Mouse (Mus musculus) embryo, embryonic 10.5 days (tissue): ENCODE measurements around the gene Echs1.
"Not testable (repeated sequence)": the region's sequence is repeated elsewhere in the genome, so short reads cannot be mapped to it uniquely, and the experiment has no call there.

Experiments
- DNase-seq: peaks from one replicate; pipeline ENCODE4 v3.0.0-alpha.2; 2015; ENCODE audit warnings: low spot score

Gene Echs1

DNA sequence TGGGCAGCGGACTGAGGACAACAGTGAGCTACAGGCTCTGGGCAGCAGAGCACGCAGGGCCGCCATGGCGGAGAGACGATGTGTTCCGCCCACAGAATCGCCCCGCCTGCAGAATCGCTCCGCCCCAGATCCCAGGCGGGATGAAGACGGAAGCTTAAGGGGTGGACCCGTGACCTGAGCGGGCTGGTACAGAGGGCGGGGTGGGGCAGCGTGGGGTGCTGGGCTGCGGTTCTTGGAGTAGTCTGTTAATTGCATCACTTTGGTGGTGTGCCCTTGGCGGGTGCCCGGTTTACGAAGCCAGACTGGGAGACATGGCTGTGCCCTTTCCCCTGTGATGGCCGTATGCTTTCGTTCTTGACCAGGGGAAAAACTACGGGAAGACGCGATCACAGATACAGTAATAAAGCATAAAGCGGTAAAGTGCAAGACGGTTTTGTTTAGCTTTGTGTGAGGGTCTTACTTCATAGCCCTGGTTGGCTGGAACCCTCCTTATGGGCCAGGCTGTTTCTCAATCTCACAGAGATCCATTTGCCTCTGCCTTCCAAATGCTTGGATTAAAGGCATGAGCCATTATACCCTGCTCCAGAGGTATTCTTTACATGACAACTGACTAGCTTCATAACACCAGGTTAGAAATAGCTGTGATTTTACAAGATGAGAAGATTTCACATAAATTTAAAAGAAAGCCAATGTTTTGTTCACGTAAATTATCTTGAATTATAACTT lies at the start of gene Echs1:
Gene Echs1 (minus strand): TSS at position 148 of the 726 bp plus-strand sequence.
- peak; percentile 92 for DNase-seq

GRCm38 (mm10) chr7:140164664-140165063 lies 48.4 kb upstream of the Echs1 start, which contains the start of gene Olfr522:
Olfr522 (minus strand) TSS chr7:140164764.
- no peak for DNase-seq

DNA sequence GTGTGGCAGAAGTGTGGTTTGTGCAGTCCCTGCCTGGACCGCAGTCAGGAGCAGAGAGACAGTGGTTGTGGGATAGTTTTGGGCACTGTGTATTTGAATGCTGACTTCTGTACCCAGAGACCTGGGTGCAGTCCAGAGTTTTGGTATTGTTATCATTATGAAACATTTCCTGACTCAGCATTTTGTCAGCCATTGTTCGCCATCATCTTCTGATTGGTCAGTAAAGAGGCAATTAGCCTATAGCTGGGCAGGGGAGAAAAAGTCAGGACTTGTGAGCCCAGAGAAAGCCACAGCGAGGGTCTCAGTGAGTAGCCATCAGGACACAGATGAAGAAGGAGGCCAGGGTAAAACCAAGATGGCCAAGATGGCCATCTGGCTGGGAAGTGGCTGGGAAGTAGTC lies 44.1 kb upstream of the Echs1 start:
- DNase-seq: no peak

DNA sequence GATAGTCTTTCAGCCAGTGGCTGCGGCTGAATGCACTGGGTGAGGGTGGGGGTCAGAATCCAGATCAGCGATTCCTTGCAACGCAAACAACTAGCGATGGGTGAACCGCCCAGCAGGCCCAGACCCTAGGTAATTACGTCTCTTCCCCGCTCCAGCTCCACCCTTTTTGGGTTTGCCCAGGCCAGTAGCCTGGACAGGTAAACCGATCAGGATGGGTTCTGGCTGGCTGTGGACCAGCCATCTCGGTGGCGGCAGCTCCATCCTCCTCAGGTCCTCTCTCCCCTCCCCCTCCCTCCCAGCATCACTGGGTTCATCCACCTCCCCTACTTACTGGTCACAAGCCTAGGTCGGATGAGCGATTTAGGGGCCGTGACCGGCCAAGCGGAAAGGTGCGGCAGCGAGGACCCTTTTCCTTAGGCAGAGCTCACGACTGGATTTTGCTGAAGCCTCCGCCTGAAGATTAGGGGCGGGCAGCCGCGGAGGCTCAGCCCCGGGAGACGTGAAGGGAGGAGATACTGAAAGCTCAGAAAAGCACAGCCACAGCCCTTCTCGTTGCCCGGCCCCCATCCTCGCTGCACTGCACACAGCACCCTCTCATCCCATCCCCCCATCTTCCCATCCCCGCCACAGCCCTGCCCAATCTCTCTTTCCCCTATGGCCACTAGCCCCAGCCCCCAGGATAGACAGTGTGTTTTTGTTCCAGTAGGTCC lies 38.1 kb upstream of the Echs1 start, which contains the start of gene Sprn:
Gene Sprn (minus strand): TSS at position 660 of the 710 bp plus-strand sequence.
- DNase-seq: peak; percentile 39

GRCm38 (mm10) chr7:140153829-140154217 lies 37.5 kb upstream of the Echs1 start:
- DNase-seq: no peak

DNA sequence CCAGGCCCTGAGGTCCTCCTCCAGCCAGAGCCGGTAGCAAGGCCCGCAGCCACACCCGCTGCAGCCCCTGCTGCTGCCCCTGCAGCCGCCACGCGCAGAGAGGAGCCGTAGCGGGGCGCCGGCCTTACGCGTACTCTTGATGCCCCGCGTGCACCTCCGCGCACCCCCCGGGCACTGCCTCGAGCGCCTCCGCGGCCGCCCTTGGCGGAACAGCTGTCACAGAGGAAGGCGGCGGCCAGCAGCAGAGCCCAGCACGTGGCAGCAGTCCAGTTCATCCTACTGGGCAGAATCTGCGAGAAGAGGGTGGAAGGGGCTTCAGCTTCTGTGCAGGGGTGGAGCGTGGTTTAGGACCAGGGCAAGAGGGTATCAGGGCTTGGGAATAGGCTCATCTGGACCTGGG lies 37.1 kb upstream of the Echs1 start:
- peak; percentile 26 for DNase-seq

- no peak for DNase-seq
Observed at GRCm38 (mm10) chr7:140144550-140144949, 28.3 kb upstream of the Echs1 start.

GRCm38 (mm10) chr7:140141350-140141749 lies 25.1 kb upstream of the Echs1 start:
- DNase-seq: peak; percentile 84

GRCm38 (mm10) chr7:140138021-140138310 lies 21.7 kb upstream of the Echs1 start:
- DNase-seq: no peak

- peak; percentile 94 for DNase-seq
Observed at GRCm38 (mm10) chr7:140137135-140138020, 21.1 kb upstream of the Echs1 start, which contains the start of gene Mtg1. Mtg1 (plus strand) TSS chr7:140137564.

- no peak for DNase-seq
Observed at GRCm38 (mm10) chr7:140135106-140135770, 19.0 kb upstream of the Echs1 start.

DNA sequence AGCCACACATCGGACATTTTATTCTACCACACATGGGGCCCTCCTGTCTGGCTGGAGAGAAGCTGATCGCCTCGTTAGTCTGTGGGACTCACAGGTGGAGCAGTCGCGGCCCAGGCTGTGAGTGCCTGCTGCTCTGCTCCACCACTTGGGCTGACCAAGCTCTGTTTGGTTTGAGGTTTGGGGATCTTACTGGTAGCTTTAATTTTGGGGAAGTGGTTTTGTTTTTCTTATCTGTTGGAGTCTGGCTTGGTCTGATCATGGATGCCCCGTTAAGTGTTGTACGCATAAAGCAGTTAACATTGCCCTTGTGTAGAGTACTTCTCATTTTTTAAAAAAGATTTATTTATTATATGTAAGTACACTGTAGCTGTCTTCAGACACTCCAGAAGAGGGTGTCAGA lies 17.8 kb upstream of the Echs1 start:
- DNase-seq: not testable (repeated sequence)

DNA sequence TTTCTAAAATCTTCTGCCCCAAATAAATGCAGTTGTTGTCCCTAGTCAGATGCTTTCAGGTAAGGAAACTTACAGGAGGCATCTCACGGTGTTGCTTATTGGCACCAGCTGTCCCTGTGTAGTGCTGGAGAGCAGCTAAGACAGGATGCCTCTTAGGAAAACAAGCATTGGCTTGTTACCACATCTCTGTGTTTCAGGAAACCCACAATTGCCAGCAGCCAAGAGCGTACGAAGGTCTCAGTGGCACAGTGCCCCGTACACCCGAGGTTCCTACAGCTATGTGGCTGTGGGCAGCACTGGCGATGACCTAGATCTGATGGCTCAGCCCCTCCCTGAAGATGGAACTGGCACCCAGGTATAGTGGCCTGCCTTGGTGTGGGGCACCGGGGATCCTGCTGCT lies 15.9 kb upstream of the Echs1 start:
- DNase-seq: not testable (repeated sequence)

GRCm38 (mm10) chr7:140127911-140128310 lies 11.6 kb upstream of the Echs1 start:
- no peak for DNase-seq

- DNase-seq: no peak
Observed at GRCm38 (mm10) chr7:140126934-140127333, 10.7 kb upstream of the Echs1 start.

GRCm38 (mm10) chr7:140126022-140126350 lies 9.7 kb upstream of the Echs1 start:
- no peak for DNase-seq

DNA sequence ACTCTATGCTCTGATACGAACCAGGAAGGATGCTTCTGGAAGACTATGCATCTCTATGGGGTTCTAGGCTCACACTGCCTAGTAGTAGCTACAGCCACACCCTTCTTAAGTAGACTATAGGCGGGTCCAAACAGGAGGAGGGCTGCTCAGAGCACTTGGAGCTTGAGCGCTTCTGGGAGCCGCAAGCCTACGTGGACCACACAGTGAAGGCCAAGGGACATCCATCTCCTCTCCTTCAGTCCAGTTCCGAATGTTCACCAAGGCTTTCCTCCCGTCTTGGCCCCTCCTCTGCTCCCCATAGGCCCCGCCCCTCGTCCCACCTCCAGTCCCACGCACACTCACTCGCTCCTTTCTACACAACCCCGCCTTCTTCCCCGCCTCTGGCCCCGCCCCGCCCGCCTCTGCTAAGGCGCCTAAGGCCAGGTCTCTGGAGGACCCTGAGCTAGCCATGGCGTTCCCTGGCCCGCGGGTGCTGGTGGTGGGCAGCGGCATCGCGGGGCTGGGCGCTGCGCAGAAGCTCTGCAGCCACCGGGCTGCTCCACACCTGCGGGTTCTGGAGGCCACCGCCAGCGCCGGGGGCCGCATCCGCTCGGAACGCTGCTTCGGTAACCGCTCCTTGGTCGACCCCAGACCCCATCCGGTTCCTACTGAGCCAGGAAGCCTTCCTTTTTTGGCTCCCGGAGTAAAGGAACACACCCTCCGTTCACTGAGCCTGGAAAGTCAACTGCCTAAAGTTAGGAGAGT lies 9.2 kb upstream of the Echs1 start:
- DNase-seq: peak; percentile 96

GRCm38 (mm10) chr7:140124382-140124781 lies 8.1 kb upstream of the Echs1 start:
- no peak for DNase-seq

DNA sequence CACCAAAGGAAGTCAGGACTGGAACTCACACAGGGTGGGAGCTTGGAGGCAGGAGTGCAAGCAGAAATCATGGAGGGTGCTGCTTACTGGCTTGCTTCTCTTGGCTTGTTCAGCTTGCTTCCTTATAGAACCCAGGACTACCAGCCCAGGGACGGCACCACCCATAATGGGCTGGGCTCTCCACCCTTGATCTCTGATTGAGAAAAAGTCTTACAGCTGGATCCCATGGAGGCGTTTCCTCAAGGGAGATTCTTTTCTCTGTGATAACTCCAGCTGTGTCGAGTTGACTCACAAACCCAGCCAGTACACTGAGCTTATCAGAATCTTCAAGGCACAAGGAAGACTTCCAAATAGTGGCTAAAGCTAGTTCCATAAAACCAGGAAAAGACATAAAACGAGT lies 6.5 kb upstream of the Echs1 start:
- DNase-seq: no peak

GRCm38 (mm10) chr7:140121338-140121910 lies 5.1 kb upstream of the Echs1 start:
- DNase-seq: no peak

DNA sequence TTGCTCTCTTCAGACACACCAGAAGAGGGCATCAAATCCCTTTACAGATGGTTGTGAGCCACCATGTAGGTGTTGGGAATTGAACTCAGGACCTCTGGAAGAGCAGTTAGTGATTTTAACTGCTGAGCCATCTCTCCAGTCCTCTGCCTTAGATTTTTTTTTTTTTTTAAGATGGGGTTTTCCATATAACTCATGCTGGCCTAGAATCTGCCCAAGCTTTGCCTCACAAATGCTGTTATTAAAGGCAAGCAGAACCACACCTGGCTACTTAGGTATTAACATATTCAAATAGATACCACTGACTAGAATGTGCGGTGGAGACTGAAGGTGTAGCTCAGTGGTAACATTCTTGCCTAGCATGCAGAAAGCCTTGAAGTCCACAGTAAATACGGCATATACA lies 4.2 kb upstream of the Echs1 start:
- no peak for DNase-seq
